Mouse (Mus musculus) erythroblast, adult 5-6 weeks (primary cell): ENCODE measurements around the gene Prkcz. TPM values are rescaled to one million over a fixed set of nuclear protein-coding genes. Genes with fewer than 3 reads are reported as not detected.

Experiments
- ATAC-seq: replicated peaks from 2 replicates; pipeline ENCODE4 v1.8.0; 2016; ENCODE audit warnings: moderate number of reproducible peaks, mild to moderate bottlenecking, moderate TSS enrichment, inconsistent platforms; ENCODE audit not compliant: poor library complexity, low FRiP score, severe bottlenecking
- total RNA-seq, 2 experiments: library from RNA; stranded (forward) in 1 of 2; stranded (reverse) in 1 of 2; fragments of 150-400 nt in 1 of 2; fragments of 200-764, 138-1000 nt in 1 of 2; gene quantifications; 2 replicates each; pipeline versions ENCODE4 v1.2.3 to v1.2.4; 2015 to 2017; ENCODE audit warnings: low replicate concordance in 2 of 2

Gene Prkcz
- total RNA-seq, 2 experiments from 2014 or later: 1.9 TPM; not detected in 1

GRCm38 (mm10) chr4:155227986-155228385 is 133.2 kb downstream of the Prkcz start:
- no peak for ATAC-seq

- no peak for ATAC-seq
Observed at GRCm38 (mm10) chr4:155225918-155226317, 135.2 kb downstream of the Prkcz start.

DNA sequence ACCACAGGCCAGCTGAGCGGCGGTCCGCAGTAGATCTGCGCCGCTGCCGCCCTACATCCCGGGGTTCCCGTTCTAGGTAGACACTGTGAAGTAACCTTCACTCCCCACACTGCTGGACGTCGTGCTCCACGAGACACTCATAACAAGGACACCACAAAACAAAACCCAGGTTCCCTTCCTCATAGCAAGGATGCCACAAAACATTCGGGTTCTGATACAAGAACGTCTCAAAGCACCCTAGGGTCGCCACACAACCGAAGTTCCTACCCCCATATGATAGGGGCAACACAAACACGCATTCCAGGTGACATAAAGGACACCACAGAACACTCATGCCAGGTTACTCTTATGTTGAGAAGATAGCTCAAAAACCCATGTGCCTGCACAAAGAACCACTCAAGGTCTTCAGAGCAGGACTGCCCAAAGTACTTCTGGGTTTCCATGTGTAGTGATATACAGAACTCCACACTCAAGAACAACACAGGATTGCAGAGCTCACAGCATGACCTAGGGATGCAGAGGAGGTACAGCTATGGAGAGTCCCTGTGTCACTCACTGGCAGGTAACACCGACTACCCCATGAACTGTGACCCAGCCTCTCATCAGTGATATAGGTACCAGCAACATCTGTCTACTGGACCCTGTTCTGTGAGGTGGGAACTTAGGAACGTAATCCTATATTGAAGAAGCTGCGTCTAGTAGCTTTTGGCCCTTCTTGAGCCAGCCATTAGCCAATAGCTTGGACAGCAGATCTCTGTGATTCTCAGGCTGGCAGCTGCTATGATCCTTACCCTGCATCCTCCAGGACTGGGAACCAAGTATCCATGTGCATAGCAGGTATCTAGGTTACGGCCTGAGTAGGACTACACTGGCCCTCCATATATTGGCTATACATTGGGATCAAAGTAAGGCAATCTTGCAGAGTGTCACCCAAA is 137.3 kb downstream of the Prkcz start:
- ATAC-seq: no peak

GRCm38 (mm10) chr4:155222841-155223593 is 138.1 kb downstream of the Prkcz start:
- peak; percentile 78 for ATAC-seq

DNA sequence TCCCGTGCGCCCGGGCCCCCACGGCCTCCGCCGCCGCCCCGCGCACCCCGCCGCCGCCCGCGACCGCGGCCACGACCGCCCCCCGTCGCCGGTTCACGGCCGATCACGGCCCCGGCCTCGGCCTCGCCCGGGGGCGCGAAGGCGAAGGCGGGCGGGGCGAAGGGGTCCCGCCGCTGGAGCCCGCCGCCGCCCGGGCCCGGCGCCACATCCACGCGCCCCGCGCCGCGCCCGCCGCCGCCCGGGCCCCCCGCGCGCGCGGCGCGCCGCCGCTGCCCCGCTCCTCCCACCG is 138.7 kb downstream of the Prkcz start, which contains the start of gene Ski:
TSS of gene Ski (minus strand) at position 41 of the 289 bp plus-strand sequence.
- ATAC-seq: no peak

DNA sequence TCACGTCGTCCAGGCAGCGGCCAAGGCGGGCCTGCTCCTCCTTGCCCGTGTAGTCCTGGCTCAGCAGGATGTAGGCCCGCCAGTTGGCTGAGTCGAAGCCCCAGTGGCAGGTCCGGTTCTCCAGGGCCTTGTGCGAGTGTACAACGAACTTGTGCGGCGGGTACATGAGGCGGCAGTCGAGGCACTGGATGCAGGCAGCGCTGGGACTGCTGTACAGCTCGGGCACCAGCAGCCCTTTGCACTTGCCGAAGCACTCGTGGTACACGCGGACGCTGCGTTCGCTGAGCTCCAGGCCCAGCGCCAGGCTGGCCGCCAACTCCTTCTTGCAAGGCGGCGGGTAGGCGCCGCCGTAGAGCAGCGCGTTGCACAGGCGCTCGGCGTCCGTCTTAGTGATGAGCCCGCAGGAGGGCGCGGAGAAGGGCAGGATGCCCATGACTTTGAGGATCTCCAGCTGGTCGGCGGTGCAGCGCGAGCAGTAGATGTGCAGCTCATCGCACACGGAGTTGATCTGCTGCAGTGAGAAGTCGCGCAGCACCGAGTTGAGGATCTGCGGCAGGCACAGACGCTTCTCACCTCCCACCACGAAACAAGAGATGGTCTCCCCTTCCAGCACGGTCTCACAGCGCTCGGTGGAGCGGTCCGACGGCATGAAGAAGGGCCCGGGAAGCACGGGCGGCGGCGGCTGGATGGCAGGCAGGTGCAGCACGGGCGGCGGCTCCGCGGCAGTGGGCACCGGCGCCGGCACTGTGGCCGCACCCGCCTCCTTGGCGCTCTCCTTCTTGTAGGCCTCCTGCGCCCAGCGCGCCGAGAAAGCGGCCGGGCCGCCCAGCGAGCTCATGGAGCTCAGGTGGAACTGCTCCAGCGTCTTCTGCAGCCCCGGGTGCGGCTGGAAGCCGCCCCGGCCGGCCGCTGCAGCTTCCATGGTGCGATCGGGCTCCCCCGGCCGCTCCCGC is 139.3 kb downstream of the Prkcz start:
- ATAC-seq: no peak

- ATAC-seq: no peak
Observed at GRCm38 (mm10) chr4:155221106-155221505, 140.1 kb downstream of the Prkcz start.

- ATAC-seq: no peak
Observed at GRCm38 (mm10) chr4:155220213-155221100, 140.7 kb downstream of the Prkcz start.

- no peak for ATAC-seq
Observed at GRCm38 (mm10) chr4:155219271-155220212, 141.6 kb downstream of the Prkcz start.

- ATAC-seq: no peak
Observed at GRCm38 (mm10) chr4:155218104-155218732, 142.9 kb downstream of the Prkcz start.

DNA sequence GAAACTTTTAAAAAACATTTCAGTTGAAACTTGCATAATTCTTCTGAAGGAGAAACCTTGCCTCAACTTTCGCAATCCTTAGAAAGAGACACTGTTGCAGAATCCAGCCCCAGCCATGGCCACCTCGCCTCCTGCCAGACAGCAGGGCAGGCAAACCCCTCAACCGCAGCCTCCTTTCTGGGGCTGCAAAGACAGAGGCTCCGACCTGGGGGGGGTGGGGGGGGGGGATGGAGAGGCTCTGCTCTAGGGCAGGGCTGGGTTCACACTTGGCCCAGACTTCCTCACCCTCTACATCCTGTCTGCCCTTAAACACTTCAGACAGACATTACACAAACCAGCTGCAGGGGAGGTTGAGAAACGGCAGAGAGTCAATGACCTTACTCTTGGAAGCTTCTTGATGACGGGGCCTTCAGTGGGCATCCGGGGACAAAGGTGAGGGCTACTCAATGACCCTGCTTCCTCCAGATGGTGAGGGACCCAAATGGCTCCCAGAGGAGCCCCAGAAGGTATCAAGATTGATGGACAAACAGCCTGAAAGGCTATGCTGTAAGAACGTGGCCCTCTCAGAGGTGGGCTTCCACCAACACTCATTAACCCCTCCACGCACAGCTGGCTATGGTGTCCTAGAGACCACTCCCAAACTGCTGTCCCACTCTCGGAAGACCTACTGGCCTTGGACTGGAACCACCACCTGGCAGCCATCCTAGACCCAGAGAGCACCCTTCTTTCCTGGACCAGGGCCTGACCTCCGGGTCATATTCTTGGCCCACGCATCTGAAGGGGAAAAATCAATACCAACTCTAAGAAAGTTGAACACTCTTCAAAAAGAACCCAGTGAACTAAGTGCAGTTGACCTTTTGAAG is 143.7 kb downstream of the Prkcz start:
- ATAC-seq: no peak

GRCm38 (mm10) chr4:155215773-155216630 is 145.2 kb downstream of the Prkcz start:
- ATAC-seq: no peak

DNA sequence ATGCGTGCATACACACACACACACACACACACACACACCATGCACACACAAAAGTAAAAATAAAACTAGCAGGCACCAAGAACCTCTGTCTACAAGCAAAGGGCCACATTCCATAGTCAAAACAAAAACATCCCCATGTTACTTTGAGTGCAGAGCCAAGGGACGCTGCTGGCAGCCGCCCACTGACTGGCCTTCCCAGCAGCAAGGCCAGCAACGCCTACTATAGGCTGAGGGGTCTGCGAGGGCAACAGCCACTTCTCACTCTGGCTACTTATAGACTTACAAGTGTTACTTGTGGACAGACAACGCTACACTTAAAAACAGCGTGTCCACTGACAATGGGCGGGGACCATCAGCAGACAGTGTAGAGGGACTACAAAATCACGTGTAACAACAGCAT is 146.0 kb downstream of the Prkcz start:
- no peak for ATAC-seq

DNA sequence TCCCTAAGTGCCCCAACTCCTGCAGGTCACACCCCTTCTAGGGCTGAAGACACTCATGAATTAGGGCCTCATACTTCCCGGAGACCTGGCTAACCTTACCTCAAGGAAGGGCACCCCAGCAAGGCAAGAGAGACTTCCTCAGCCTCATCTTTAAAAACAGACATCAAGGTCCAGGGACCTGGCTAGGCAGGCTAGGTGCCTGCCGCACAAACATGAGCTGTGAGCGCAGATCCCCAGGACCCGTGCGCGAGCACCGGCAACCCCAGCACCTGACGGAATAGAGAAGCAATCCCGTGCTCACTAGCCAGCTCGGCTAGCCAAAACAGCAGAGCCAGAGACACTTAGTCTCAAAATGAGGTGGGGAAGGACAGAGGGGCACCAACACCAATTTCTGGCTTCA is 146.4 kb downstream of the Prkcz start:
- no peak for ATAC-seq

GRCm38 (mm10) chr4:155214188-155214587 is 147.0 kb downstream of the Prkcz start:
- no peak for ATAC-seq

- ATAC-seq: no peak
Observed at GRCm38 (mm10) chr4:155213752-155214054, 147.5 kb downstream of the Prkcz start.
